Mouse (Mus musculus) liver, embryonic 12.5 days (tissue): ENCODE data around the gene Spint5. TPM values are rescaled to one million over a fixed set of nuclear protein-coding genes. Genes with fewer than 3 reads are reported as not detected.

Experiments
- ATAC-seq: fragments of 200-750 bp; cut with Nextera tagmentation; 2 replicates; pipeline ENCODE4 v1.8.0; 2017; ENCODE audit warnings: moderate number of reproducible peaks, mild to moderate bottlenecking, moderate library complexity
- H3K27ac ChIP-seq: fragments of 300-500 bp; sonication (generic); 2 replicates; pipeline ENCODE4 v1.5.1; 2016; ENCODE audit warnings: mild to moderate bottlenecking
- H3K27me3 ChIP-seq: fragments of 300-500 bp; sonication (generic); replicated peaks from 2 replicates; pipeline ENCODE4 v1.6.1; 2016; ENCODE audit warnings: mild to moderate bottlenecking, moderate library complexity
- H3K36me3 ChIP-seq: fragments of 300-500 bp; sonication (generic); 2 replicates; pipeline ENCODE4 v1.6.1; 2016; ENCODE audit warnings: mild to moderate bottlenecking, moderate library complexity
- H3K4me1 ChIP-seq: fragments of 300-500 bp; sonication (generic); 2 replicates; pipeline ENCODE4 v1.6.1; 2016
- H3K4me2 ChIP-seq: fragments of 300-500 bp; sonication (generic); 2 replicates; pipeline ENCODE4 v1.6.1; 2016; ENCODE audit warnings: mild to moderate bottlenecking, moderate library complexity
- H3K4me3 ChIP-seq: fragments of 300-500 bp; sonication (generic); 2 replicates; pipeline ENCODE4 v1.5.1; 2016; ENCODE audit warnings: mild to moderate bottlenecking, moderate library complexity
- H3K9ac ChIP-seq: fragments of 300-500 bp; sonication (generic); 2 replicates; pipeline ENCODE4 v1.6.1; 2016; ENCODE audit warnings: mild to moderate bottlenecking, moderate library complexity
- H3K9me3 ChIP-seq: fragments of 300-500 bp; sonication (generic); replicated peaks from 2 replicates; pipeline ENCODE4 v1.6.1; 2016; ENCODE audit warnings: mild to moderate bottlenecking, moderate library complexity
- WGBS: fragments of 180-500 bp; shearing (Covaris S2); methylation state at CpG from one replicate; pipeline ENCODE4 v1.1.7; 2016; ENCODE audit not compliant: insufficient replicate concordance; 5-methylcytosine and 5-hydroxymethylcytosine counted together
- polyA plus RNA-seq: library from polyadenylated mRNA; unstranded; fragments of >200 nt; fragmentation: Nextera tagmentation; extraction: Ambion mirVana; gene quantifications from 2 replicates; pipeline ENCODE4 v1.2.1, GENCODE M21; 2016

Gene Spint5
- polyA plus RNA-seq, result not detected in 2 replicates

GRCm38 (mm10) chr2:164715005-164715404 lies at the start of gene Spint5:
Gene Spint5 (plus strand): TSS chr2:164715305.
- no peak within 1 kb of the TSS for H3K4me2 ChIP-seq
- no peaks in the 10 kb centered on the region for H3K36me3 ChIP-seq
- no peak within 1 kb of the TSS for H3K9ac ChIP-seq
- H3K4me3 ChIP-seq, result no peak within 1 kb of the TSS
- no peaks in the 10 kb centered on the region for H3K9me3 ChIP-seq
- no peaks in the 10 kb centered on the region for H3K4me1 ChIP-seq
- ATAC-seq, result no peak
- H3K27me3 ChIP-seq, result no peaks in the 10 kb centered on the region
- 53% methylated on average over 6 of the region's 6 CpGs for WGBS
- H3K27ac ChIP-seq, result no peak within 1 kb of the TSS

GRCm38 (mm10) chr2:164670261-164670660 lies 44.8 kb upstream of the Spint5 start:
- no peak overlapping the region for H3K27ac ChIP-seq
- H3K4me2 ChIP-seq, result no peak overlapping the region
- ATAC-seq, result no peak
- H3K27me3 ChIP-seq, result no peaks in the 10 kb centered on the region
- H3K9ac ChIP-seq, result no peak overlapping the region
- peaks cover 7% of the 10 kb centered on the region; the same call in 1 of the 2 replicates for H3K9me3 ChIP-seq
- H3K4me3 ChIP-seq, result no peak overlapping the region
- WGBS, result 61% methylated on average over 5 of the region's 5 CpGs
- H3K4me1 ChIP-seq, result no peaks in the 10 kb centered on the region
- H3K36me3 ChIP-seq, result no peaks in the 10 kb centered on the region

- H3K36me3 ChIP-seq, result no peaks in the 10 kb centered on the region
- H3K9me3 ChIP-seq, result peaks cover 7% of the 10 kb centered on the region; the same call in 1 of the 2 replicates
- H3K4me2 ChIP-seq, result no peak overlapping the region
- H3K27ac ChIP-seq, result no peak overlapping the region
- WGBS, result 13% methylated on average over 1 of the region's 1 CpGs
- H3K27me3 ChIP-seq, result no peaks in the 10 kb centered on the region
- H3K4me3 ChIP-seq, result no peak overlapping the region
- ATAC-seq, result no peak
- H3K4me1 ChIP-seq, result no peaks in the 10 kb centered on the region
- H3K9ac ChIP-seq, result no peak overlapping the region
These were observed 44.2 kb upstream of the Spint5 start for GRCm38 (mm10) chr2:164670938-164671337.

GRCm38 (mm10) chr2:164673987-164674386 lies 41.1 kb upstream of the Spint5 start, which contains the start of gene Wfdc11:
Gene Wfdc11 (minus strand): TSS chr2:164674087.
- WGBS, result 59% methylated on average over 7 of the region's 7 CpGs
- Histone ChIP-seq H3K27ac (no peak within 1 kb of the TSS), H3K4me2 (no peak within 1 kb of the TSS), H3K36me3 (no peaks in the 10 kb centered on the region), H3K4me3 (no peak within 1 kb of the TSS), H3K9ac (no peak within 1 kb of the TSS), H3K9me3 (no peaks in the 10 kb centered on the region), H3K4me1 (0 out of 2 replicates have a peak, but pooled peaks cover 4% of the 10 kb centered on the region), H3K27me3 (no peaks in the 10 kb centered on the region)
- ATAC-seq, result no peak

DNA sequence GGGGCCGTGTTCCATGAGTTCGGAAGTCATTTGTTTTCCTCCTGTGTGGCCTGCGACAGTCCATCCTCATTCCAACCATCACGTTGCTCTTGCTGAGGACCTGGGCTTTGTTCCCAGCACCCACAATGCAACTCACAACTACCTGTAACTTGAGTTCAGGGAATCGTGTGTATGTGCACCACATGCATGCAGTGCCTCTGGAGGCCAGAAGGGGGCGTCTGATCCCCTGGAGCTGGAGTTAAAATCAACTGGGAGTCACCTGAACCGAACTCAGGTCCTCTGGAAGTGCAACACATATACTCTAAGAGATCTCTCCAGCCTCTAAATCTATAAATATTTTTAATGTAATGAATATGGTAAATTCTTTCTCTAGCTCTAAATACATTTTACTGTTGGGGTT lies 39.0 kb upstream of the Spint5 start:
- no peak overlapping the region for H3K9ac ChIP-seq
- no peak overlapping the region for H3K4me2 ChIP-seq
- no peak overlapping the region for H3K27ac ChIP-seq
- H3K4me1 ChIP-seq, result peaks cover 7% of the 10 kb centered on the region; the same call in 1 of the 2 replicates
- no peak overlapping the region for H3K4me3 ChIP-seq
- no peaks in the 10 kb centered on the region for H3K36me3 ChIP-seq
- H3K9me3 ChIP-seq, result no peaks in the 10 kb centered on the region
- 66% methylated on average over 7 of the region's 7 CpGs for WGBS
- H3K27me3 ChIP-seq, result no peaks in the 10 kb centered on the region
- ATAC-seq, result no peak

DNA sequence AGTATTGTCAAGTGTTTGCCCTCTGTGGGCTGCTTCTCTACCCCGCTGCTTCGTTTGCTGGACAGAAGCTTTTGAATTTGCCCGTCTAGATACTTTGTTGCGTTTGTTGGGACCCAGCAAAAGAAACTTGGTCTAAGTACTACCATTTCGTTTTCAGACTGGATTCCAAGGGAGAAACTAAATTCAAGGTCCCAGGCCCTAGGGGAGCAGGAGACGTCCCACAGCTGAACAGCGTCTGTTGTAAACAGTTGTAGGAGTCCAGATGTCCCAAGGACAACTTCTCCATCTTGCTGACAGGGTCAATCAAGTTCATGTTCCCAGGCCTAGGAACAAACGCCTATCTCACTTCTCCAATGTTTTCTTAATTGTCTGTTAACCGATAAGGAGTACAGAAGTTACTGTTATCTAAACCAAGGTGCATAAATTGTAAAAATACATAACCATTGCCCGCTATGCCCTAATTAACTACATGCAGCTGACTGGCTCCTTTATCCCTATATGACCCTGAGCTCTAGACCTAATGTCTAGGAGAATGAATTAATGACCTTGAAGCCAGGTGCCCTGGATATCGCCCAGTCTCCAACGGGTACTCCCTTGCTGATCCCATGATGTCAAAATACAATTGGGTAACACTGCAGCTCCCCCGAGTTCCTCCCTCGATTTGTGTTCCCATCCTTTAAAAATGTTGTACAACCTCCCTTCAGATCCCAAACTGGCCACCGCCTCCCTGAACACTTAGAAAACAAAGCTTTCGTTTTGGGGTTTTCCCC lies 38.0 kb upstream of the Spint5 start:
- no peak for ATAC-seq
- H3K4me2 ChIP-seq, result no peak overlapping the region
- H3K9me3 ChIP-seq, result no peaks in the 10 kb centered on the region
- peaks cover 7% of the 10 kb centered on the region; the same call in 1 of the 2 replicates for H3K4me1 ChIP-seq
- H3K27ac ChIP-seq, result no peak overlapping the region
- H3K4me3 ChIP-seq, result no peak overlapping the region
- H3K27me3 ChIP-seq, result no peaks in the 10 kb centered on the region
- no peaks in the 10 kb centered on the region for H3K36me3 ChIP-seq
- WGBS, result 66% methylated on average over 16 of the region's 16 CpGs
- H3K9ac ChIP-seq, result no peak overlapping the region

GRCm38 (mm10) chr2:164678848-164679625 lies 36.1 kb upstream of the Spint5 start:
- ATAC-seq, result peak; percentile 65
- H3K9me3 ChIP-seq, result no peaks in the 10 kb centered on the region
- H3K4me1 ChIP-seq, result peaks cover 7% of the 10 kb centered on the region; the same call in 1 of the 2 replicates
- no peaks in the 10 kb centered on the region for H3K36me3 ChIP-seq
- no peak overlapping the region for H3K27ac ChIP-seq
- peak overlapping the region; percentile 32 for H3K4me3 ChIP-seq
- no peak overlapping the region for H3K9ac ChIP-seq
- H3K27me3 ChIP-seq, result no peaks in the 10 kb centered on the region
- WGBS, result 20% methylated on average over 19 of the region's 19 CpGs
- H3K4me2 ChIP-seq, result peak overlapping the region; percentile 54

GRCm38 (mm10) chr2:164679906-164680305 lies 35.2 kb upstream of the Spint5 start:
- H3K4me1 ChIP-seq, result peaks cover 7% of the 10 kb centered on the region; the same call in 1 of the 2 replicates
- H3K9ac ChIP-seq, result no peak overlapping the region
- no peaks in the 10 kb centered on the region for H3K9me3 ChIP-seq
- H3K4me3 ChIP-seq, result no peak overlapping the region
- H3K36me3 ChIP-seq, result no peaks in the 10 kb centered on the region
- H3K27ac ChIP-seq, result no peak overlapping the region
- WGBS, result 35% methylated on average over 3 of the region's 3 CpGs
- ATAC-seq, result no peak
- no peak overlapping the region for H3K4me2 ChIP-seq
- no peaks in the 10 kb centered on the region for H3K27me3 ChIP-seq

DNA sequence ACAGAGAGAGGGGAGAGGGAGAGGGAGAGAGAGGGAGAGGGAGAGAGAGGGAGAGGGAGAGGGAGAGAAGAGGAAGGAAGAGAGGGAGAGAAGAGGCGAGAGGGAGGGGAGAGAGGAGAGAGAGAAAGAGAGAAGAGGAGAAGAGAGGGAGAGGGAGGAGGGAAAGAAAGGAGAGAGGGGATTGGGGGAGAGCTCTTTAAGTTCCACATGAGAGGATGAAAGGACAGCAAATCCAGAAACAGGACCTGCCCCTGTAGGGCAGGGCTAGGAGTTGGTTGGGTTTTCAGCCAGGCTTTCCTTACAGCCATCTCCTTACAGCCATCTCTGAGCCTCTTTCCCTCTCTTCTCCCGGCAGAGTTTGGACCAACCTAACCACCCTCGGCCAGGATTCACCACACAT lies 30.3 kb upstream of the Spint5 start, which contains the start of gene Wfdc13:
TSS of gene Wfdc13 (plus strand) at position 301 of the 400 bp plus-strand sequence.
- 53% methylated on average over 3 of the region's 3 CpGs for WGBS
- Histone ChIP-seq H3K4me2 (no peak within 1 kb of the TSS), H3K27ac (no peak within 1 kb of the TSS), H3K36me3 (no peaks in the 10 kb centered on the region), H3K9ac (no peak within 1 kb of the TSS), H3K4me1 (no peaks in the 10 kb centered on the region), H3K9me3 (no peaks in the 10 kb centered on the region), H3K4me3 (no peak within 1 kb of the TSS), H3K27me3 (0 out of 2 replicates have a peak, but pooled peaks cover 6% of the 10 kb centered on the region)
- ATAC-seq, result no peak

DNA sequence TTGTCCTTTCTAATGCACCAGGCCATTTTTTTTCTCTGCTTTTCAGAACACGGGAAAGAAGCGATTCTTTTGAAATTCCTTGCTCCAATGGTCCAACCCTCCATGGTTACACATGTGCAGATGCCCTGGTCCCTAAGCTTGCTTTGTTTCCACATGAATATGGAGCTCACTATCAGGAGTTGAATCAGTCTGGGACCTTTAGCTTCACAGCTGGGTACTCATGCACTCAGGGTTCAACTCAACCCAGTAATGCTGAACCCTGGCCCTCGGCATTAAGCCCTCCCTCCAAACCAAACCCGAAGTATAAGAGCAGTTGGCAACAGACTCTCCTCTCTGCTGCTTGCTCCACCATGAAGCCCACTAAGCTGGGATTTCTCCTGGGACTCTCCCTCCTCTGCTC lies 16.9 kb upstream of the Spint5 start, which contains the start of gene Spint4:
TSS of gene Spint4 (plus strand) at position 301 of the 400 bp plus-strand sequence.
- ATAC-seq, result no peak
- H3K36me3 ChIP-seq, result no peaks in the 10 kb centered on the region

GRCm38 (mm10) chr2:164700959-164701358 lies 14.1 kb upstream of the Spint5 start:
- H3K4me3 ChIP-seq, result no peak overlapping the region
- H3K4me2 ChIP-seq, result no peak overlapping the region
- 68% methylated on average over 5 of the region's 5 CpGs for WGBS
- no peaks in the 10 kb centered on the region for H3K9me3 ChIP-seq
- no peaks in the 10 kb centered on the region for H3K36me3 ChIP-seq
- no peak overlapping the region for H3K27ac ChIP-seq
- H3K27me3 ChIP-seq, result no peaks in the 10 kb centered on the region
- ATAC-seq, result no peak
- no peaks in the 10 kb centered on the region for H3K4me1 ChIP-seq
- no peak overlapping the region for H3K9ac ChIP-seq

More for the DNA sequence above, 16.9 kb upstream of the Spint5 start, which contains the start of gene Spint4:
- Histone ChIP-seq H3K9me3 (no peaks in the 10 kb centered on the region), H3K27ac (no peak within 1 kb of the TSS), H3K4me1 (no peaks in the 10 kb centered on the region), H3K4me2 (no peak within 1 kb of the TSS), H3K27me3 (no peaks in the 10 kb centered on the region), H3K9ac (no peak within 1 kb of the TSS), H3K4me3 (no peak within 1 kb of the TSS)
- 72% methylated on average over 4 of the region's 4 CpGs for WGBS

- Histone ChIP-seq H3K4me1 (no peaks in the 10 kb centered on the region), H3K36me3 (no peaks in the 10 kb centered on the region), H3K4me3 (no peak overlapping the region), H3K27me3 (no peaks in the 10 kb centered on the region), H3K4me2 (no peak overlapping the region), H3K27ac (no peak overlapping the region), H3K9me3 (no peaks in the 10 kb centered on the region), H3K9ac (no peak overlapping the region)
- 73% methylated on average over 5 of the region's 5 CpGs for WGBS
- ATAC-seq, result no peak
These were observed 13.3 kb upstream of the Spint5 start for GRCm38 (mm10) chr2:164701761-164702160.
